Mouse (Mus musculus) heart, adult 10 weeks (tissue): ENCODE measurements around the gene H2al1j. TPM values are rescaled to one million over a fixed set of nuclear protein-coding genes. Genes with fewer than 3 reads are reported as not detected.

Experiments used
- polyA plus RNA-seq: library from polyadenylated mRNA; stranded (reverse); fragments of 350-450 nt; fragmentation: Illumina TruSeq; extraction: RNeasy Lipid Tissue Mini Kit (QIAGEN cat#74804); gene quantifications from one replicate; pipeline ENCODE4 v1.2.3, GENCODE M21; 2014; ENCODE audit warnings: low read depth, low replicate concordance

H2al1j gene
- not detected for polyA plus RNA-seq

DNA sequence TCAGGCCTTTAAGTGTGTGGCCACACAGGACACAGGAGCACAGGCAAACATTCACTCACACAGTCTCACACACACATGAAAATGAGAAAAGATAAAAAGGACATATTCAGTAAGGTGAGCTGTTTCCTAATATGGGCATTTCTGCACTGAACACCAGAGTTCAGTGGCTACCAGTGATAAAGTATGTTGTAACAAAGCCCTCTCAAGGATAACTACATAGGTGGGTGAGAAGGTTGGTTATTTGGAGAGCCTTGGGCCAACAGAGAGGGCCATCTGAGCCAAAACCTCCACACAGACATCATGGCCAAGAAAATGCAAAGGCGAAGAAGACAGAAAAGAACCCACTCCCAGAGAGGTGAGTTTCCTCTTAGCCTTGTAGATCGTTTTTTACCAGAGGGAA, at the start of gene H2al1j:
Gene H2al1j (plus strand): TSS at position 301 of the 400 bp plus-strand sequence.

DNA sequence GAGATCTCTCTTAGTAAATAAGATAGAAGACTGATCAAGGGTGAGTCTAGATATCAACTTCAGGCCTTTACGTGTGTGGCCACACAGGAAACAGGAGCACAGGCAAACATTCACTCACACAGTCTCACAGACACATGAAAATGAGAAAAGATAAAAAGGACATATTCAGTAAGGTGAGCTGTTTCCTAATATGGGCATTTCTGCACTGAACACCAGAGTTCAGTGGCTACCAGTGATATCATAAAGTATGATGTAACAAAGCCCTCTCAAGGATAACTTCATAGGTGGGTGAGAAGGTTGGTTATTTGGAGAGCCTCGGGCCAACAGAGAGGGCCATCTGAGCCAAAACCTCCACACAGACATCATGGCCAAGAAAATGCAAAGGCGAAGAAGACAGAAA, 28.7 kb upstream of the H2al1j start, which contains the start of gene H2al1a:
Gene H2al1a (plus strand): TSS at position 301 of the 400 bp plus-strand sequence.

DNA sequence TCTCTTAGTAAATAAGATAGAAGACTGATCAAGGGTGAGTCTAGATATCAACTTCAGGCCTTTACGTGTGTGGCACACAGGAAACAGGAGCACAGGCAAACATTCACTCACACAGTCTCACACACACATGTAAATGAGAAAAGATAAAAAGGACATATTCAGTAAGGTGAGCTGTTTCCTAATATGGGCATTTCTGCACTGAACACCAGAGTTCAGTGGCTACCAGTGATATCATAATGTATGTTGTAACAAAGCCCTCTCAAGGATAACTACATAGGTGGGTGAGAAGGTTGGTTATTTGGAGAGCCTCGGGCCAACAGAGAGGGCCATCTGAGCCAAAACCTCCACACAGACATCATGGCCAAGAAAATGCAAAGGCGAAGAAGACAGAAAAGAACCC, 25.5 kb upstream of the H2al1j start, which contains the start of gene H2al1b:
Gene H2al1b (plus strand): TSS at position 301 of the 400 bp plus-strand sequence.

DNA sequence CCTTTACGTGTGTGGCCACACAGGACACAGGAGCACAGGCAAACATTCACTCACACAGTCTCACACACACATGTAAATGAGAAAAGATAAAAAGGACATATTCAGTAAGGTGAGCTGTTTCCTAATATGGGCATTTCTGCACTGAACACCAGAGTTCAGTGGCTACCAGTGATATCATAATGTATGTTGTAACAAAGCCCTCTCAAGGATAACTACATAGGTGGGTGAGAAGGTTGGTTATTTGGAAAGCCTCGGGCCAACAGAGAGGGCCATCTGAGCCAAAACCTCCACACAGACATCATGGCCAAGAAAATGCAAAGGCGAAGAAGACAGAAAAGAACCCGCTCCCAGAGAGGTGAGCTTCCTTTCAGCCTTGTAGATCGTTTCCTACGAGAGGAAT, 22.3 kb upstream of the H2al1j start, which contains the start of gene H2al1c:
Gene H2al1c (plus strand): TSS at position 301 of the 400 bp plus-strand sequence.

GRCm38 (mm10) chrX:11308524-11308923, 19.1 kb upstream of the H2al1j start, which contains the start of gene H2al1d:
TSS of gene H2al1d (plus strand) at chrX:11308824.

GRCm38 (mm10) chrX:11311634-11312033, 16.0 kb upstream of the H2al1j start, which contains the start of gene H2al1e:
TSS of gene H2al1e (plus strand) at chrX:11311934.

GRCm38 (mm10) chrX:11314858-11315257, 12.8 kb upstream of the H2al1j start, which contains the start of gene H2al1f:
TSS of gene H2al1f (plus strand) at chrX:11315158.

GRCm38 (mm10) chrX:11317956-11318355, 9.7 kb upstream of the H2al1j start, which contains the start of gene H2al1g:
TSS of gene H2al1g (plus strand) at chrX:11318256.

DNA sequence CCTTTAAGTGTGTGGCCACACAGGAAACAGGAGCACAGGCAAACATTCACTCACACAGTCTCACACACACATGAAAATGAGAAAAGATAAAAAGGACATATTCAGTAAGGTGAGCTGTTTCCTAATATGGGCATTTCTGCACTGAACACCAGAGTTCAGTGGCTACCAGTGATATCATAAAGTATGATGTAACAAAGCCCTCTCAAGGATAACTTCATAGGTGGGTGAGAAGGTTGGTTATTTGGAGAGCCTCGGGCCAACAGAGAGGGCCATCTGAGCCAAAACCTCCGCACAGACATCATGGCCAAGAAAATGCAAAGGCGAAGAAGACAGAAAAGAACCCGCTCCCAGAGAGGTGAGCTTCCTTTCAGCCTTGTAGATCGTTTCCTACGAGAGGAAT, 6.4 kb upstream of the H2al1j start, which contains the start of gene H2al1h:
Gene H2al1h (plus strand): TSS at position 301 of the 400 bp plus-strand sequence.

DNA sequence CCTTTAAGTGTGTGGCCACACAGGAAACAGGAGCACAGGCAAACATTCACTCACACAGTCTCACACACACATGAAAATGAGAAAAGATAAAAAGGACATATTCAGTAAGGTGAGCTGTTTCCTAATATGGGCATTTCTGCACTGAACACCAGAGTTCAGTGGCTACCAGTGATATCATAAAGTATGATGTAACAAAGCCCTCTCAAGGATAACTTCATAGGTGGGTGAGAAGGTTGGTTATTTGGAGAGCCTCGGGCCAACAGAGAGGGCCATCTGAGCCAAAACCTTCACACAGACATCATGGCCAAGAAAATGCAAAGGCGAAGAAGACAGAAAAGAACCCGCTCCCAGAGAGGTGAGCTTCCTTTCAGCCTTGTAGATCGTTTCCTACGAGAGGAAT, 3.3 kb upstream of the H2al1j start, which contains the start of gene H2al1i:
Gene H2al1i (plus strand): TSS at position 301 of the 400 bp plus-strand sequence.

Other genes with a start within 250 kb of the H2al1j start
- not detected for gene H2al1a, start 28.6 kb upstream of the H2al1j start, polyA plus RNA-seq
- not detected for gene H2al1b, start 25.4 kb upstream of the H2al1j start, polyA plus RNA-seq
- gene H2al1c, start 22.2 kb upstream of the H2al1j start, polyA plus RNA-seq: not detected
- gene H2al1d, start 19.0 kb upstream of the H2al1j start, polyA plus RNA-seq: not detected
- not detected for gene H2al1e, start 15.9 kb upstream of the H2al1j start, polyA plus RNA-seq
- gene H2al1f, start 12.7 kb upstream of the H2al1j start, polyA plus RNA-seq: not detected
- gene H2al1g, start 9.6 kb upstream of the H2al1j start, polyA plus RNA-seq: not detected
- not detected for gene H2al1h, start 6.3 kb upstream of the H2al1j start, polyA plus RNA-seq
- gene H2al1i, start 3.2 kb upstream of the H2al1j start, polyA plus RNA-seq: not detected